Mouse (Mus musculus): ENCODE measurements at regions not wholly inside any gene's neighbourhood (a gene's known extent, or its start where the extent isn't known, plus 50 kb on each side); places are given as distances from the start of the nearest gene placed in this dataset.

DNA sequence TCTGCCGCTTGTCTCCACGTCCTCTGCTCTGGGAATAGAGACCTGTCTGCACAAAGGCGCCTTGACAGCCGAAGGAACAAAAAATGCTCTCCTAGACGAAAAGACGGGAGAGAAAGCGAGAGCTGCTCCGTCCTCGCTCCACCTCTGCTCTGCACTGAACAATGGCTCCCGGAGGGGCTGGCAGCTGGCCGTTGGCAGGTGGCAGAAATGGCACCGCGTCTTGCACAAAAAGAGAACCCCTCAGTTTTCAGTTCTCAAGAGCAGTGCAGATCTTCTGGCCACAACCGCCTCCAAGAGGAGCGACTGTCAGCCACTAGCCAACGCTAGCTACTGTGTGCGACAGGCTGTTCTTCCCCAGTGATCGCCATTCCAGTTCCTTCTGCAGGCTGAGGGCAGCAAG lies 385.0 kb upstream of the Rora start:
- TF ChIP-seq SIN3A (IDR thresholded peaks at IDR 0.05; ENCODE audit: low read length) (no peak), CTCF (conservative IDR thresholded peaks at IDR 0.05 in 1 of 2, IDR thresholded peaks at IDR 0.05 in 1 of 2; ENCODE audit: low read depth in 2 of 2, low read length in 2 of 2) (no peak), EP300 (IDR thresholded peaks at IDR 0.05; ENCODE audit: low read length) (no peak), POLR2A (IDR thresholded peaks at IDR 0.05; ENCODE audit: low read depth, low read length) (no peak), MXI1 (IDR thresholded peaks at IDR 0.05; ENCODE audit: low read depth, low read length) (no peak), JUN (IDR thresholded peaks at IDR 0.05; ENCODE audit: insufficient read depth, low read depth, low read length) (no peak), USF1 (IDR thresholded peaks at IDR 0.05; ENCODE audit: low read depth, low read length) (no peak), NRF1 (IDR thresholded peaks at IDR 0.05; ENCODE audit: low read depth, low read length) (no peak), CHD2 (IDR thresholded peaks at IDR 0.05; ENCODE audit: low read length) (no peak), POLR2AphosphoS2 (IDR thresholded peaks at IDR 0.05; ENCODE audit: low read depth, low read length) (no peak), CHD1 (IDR thresholded peaks at IDR 0.05; ENCODE audit: low read depth, low read length) (no peak), E2F4 (IDR thresholded peaks at IDR 0.05; ENCODE audit: insufficient replicate concordance, low read depth, low read length) (no peak), PAX5 (IDR thresholded peaks at IDR 0.05; ENCODE audit: low read length) (no peak), MEF2A (IDR thresholded peaks at IDR 0.05; ENCODE audit: borderline replicate concordance, low read depth, low read length) (no peak)
